Comparison of ENCODE assay signal across 8 mouse cellular contexts in the genomic region with DNA sequence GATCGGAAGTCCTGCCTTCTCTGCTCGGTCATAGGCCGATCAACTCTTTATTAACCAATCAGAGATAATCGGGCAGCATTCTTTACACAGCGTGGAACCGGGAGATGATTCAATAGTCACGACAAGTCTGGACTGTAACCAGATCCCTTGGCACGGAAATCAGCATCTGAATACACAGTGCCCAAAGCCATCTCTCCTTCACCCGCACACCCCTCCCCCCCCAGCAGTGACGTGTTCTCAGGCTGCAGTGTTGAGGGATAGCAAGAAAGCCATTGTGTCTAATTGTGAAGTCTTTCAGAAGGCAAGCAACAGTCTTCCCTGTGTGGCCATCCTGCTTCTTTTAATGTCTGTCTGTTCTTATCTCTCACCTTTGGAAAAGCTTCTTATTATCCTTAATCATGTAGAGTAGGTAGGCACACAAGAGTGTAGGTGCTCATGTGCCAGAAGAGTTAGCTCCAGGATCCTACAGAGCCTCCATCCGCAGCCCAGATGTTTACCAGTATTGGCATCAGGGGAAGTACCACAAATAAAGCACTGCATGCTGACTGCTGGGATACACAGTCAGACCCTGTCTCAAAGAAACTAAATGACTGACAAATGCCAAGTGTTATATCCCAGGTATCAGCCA. TPM values are rescaled to one million over a fixed set of nuclear protein-coding genes. Genes with fewer than 3 reads are reported as not detected.
DNase-seq lines count a peak whose midpoint lies in the region; ATAC-seq lines count a peak whose summit lies in the region.

No protein-coding gene starts in this region.

- intact Hi-C loops in left cerebral cortex, postnatal 36 days (cut with DNase I) = no loop called here

- peak overlapping the region; percentile 51 for H3K9ac ChIP-seq in embryonic facial prominence, embryonic 11.5 days (replicated peaks; ENCODE audit: low read length)

- WGBS in embryonic facial prominence, embryonic 11.5 days = 2% methylated on average over 11 of the region's 11 CpGs

- no peaks in the 10 kb centered on the region for H3K36me3 ChIP-seq in embryonic facial prominence, embryonic 11.5 days (replicated peaks; ENCODE audit: control insufficient read depth, insufficient read depth, low read depth, low read length)

- no peaks in the 10 kb centered on the region for H3K9me3 ChIP-seq in embryonic facial prominence, embryonic 11.5 days (replicated peaks; ENCODE audit: control insufficient read depth, low read length)

- peak; percentile 98 for ATAC-seq in embryonic facial prominence, embryonic 11.5 days (replicated peaks; ENCODE audit: insufficient number of reproducible peaks, low FRiP score, low TSS enrichment, low read depth)
- peak; percentile 66 for ATAC-seq in megakaryocyte-erythroid progenitor cell, adult 5-6 weeks (replicated peaks; ENCODE audit: low FRiP score, low TSS enrichment, poor library complexity, severe bottlenecking)

- H3K27me3 ChIP-seq in embryonic facial prominence, embryonic 11.5 days (ENCODE audit: control insufficient read depth, insufficient read depth, low read length) = no peaks in the 10 kb centered on the region

- DNase-seq in 3T3-L1 (ENCODE audit: low read depth, low spot score) = peak; percentile 97
- DNase-seq in adrenal gland, adult 8-10 months = peak; percentile 88
- DNase-seq in embryonic facial prominence, embryonic 11.5 days (ENCODE audit: low spot score) = peak; percentile 90
- DNase-seq in heart, adult 18-20 months = peak; percentile 82 to 84
- DNase-seq in kidney, adult 11 months = peak; percentile 58
- DNase-seq in left cerebral cortex, postnatal 36 days (ENCODE audit: low spot score in 2 of 2) = peak; percentile 60 to 62
- peak; percentile 80 for DNase-seq in right cerebral cortex, postnatal 4 days

- H3K4me3 ChIP-seq in embryonic facial prominence, embryonic 11.5 days (ENCODE audit: low read depth, low read length) = peak overlapping the region; percentile 25

- H3K4me1 ChIP-seq in embryonic facial prominence, embryonic 11.5 days (ENCODE audit: control insufficient read depth, insufficient read depth, low read length) = no peaks in the 10 kb centered on the region

- H3K4me2 ChIP-seq in embryonic facial prominence, embryonic 11.5 days (ENCODE audit: low read depth, low read length) = peak overlapping the region; percentile 50

- peak overlapping the region; percentile 7; the same call in 1 of the 2 replicates for H3K27ac ChIP-seq in embryonic facial prominence, embryonic 11.5 days (replicated peaks; ENCODE audit: low read depth, low read length)

RNA-seq across cellular contexts. Expression of gene Mif, which starts 13.0 kb away (rescaled TPM):
- 100 to 1,000 TPM; 253 to 280 (median 275) TPM for total RNA-seq in adrenal gland, adult 8-10 months (2022)
- polyA plus RNA-seq in embryonic facial prominence, embryonic 11.5 days (2014; fragmentation: Nextera tagmentation; extraction: Ambion mirVana) = 1,991 and 2,343 TPM in 2 replicates
- total RNA-seq in heart, adult 18-20 months (2021) = 100 to 1,000 TPM; 215 to 232 TPM
- total RNA-seq in left cerebral cortex, postnatal 36 days (2021) = 100 to 1,000 TPM; 506 to 546 TPM
- total RNA-seq in megakaryocyte-erythroid progenitor cell, adult 5-6 weeks (2014; fragmentation: Nextera tagmentation) = 591 and 602 TPM in 2 replicates
- total RNA-seq in megakaryocyte-erythroid progenitor cell, adult 5-6 weeks (2017) = 419 and 579 TPM in 2 replicates

RNA-seq across cellular contexts. Expression of gene Derl3, which starts 20.2 kb away (rescaled TPM):
- 1 to 10 TPM; 1.2 to 2.6 (median 1.6) TPM for total RNA-seq in adrenal gland, adult 8-10 months (2022)
- polyA plus RNA-seq in embryonic facial prominence, embryonic 11.5 days (2014; fragmentation: Nextera tagmentation; extraction: Ambion mirVana) = 2.3 and 3.7 TPM in 2 replicates
- total RNA-seq in heart, adult 18-20 months (2021) = under 1 TPM; 0.57 to 0.74 TPM
- 1 to 10 TPM; 3.3 to 3.8 TPM for total RNA-seq in left cerebral cortex, postnatal 36 days (2021)
- total RNA-seq in megakaryocyte-erythroid progenitor cell, adult 5-6 weeks (2014; fragmentation: Nextera tagmentation) = 1.7 TPM in 1 of 2 replicates, not detected in the other
- 0.69 TPM in 1 of 2 replicates, not detected in the other for total RNA-seq in megakaryocyte-erythroid progenitor cell, adult 5-6 weeks (2017)

RNA-seq across cellular contexts. Expression of gene Gstt2, which starts 35.8 kb away (rescaled TPM):
- 10 to 100 TPM; 25.4 to 67.6 (median 45.9) TPM for total RNA-seq in adrenal gland, adult 8-10 months (2022)
- polyA plus RNA-seq in embryonic facial prominence, embryonic 11.5 days (2014; fragmentation: Nextera tagmentation; extraction: Ambion mirVana) = 8.8 and 12.7 TPM in 2 replicates
- total RNA-seq in heart, adult 18-20 months (2021) = 10 to 100 TPM in 1 of 2 experiments, 1 to 10 TPM in 1; 7.8 to 10.7 TPM
- 1 to 10 TPM; 4.8 to 5.0 TPM for total RNA-seq in left cerebral cortex, postnatal 36 days (2021)
- total RNA-seq in megakaryocyte-erythroid progenitor cell, adult 5-6 weeks (2014; fragmentation: Nextera tagmentation) = 9.3 and 15.1 TPM in 2 replicates
- total RNA-seq in megakaryocyte-erythroid progenitor cell, adult 5-6 weeks (2017) = 10.0 and 24.9 TPM in 2 replicates

RNA-seq across cellular contexts. Expression of gene Smarcb1, which starts 48.4 kb away (rescaled TPM):
- 100 to 1,000 TPM in 1 of 4 experiments, 10 to 100 TPM in 3; 73.2 to 105 (median 85.1) TPM for total RNA-seq in adrenal gland, adult 8-10 months (2022)
- 236 and 250 TPM in 2 replicates for polyA plus RNA-seq in embryonic facial prominence, embryonic 11.5 days (2014; fragmentation: Nextera tagmentation; extraction: Ambion mirVana)
- 10 to 100 TPM; 20.5 to 24.2 TPM for total RNA-seq in heart, adult 18-20 months (2021)
- 10 to 100 TPM; 80.0 to 82.4 TPM for total RNA-seq in left cerebral cortex, postnatal 36 days (2021)
- 98.4 and 103 TPM in 2 replicates for total RNA-seq in megakaryocyte-erythroid progenitor cell, adult 5-6 weeks (2014; fragmentation: Nextera tagmentation)
- 54.5 and 69.3 TPM in 2 replicates for total RNA-seq in megakaryocyte-erythroid progenitor cell, adult 5-6 weeks (2017)

RNA-seq across cellular contexts. Expression of gene Gstt4, which starts 50.7 kb away (rescaled TPM):
- total RNA-seq in adrenal gland, adult 8-10 months (2022) = not detected
- polyA plus RNA-seq in embryonic facial prominence, embryonic 11.5 days (2014; fragmentation: Nextera tagmentation; extraction: Ambion mirVana) = not detected in 2 replicates
- not detected for total RNA-seq in heart, adult 18-20 months (2021)
- not detected for total RNA-seq in left cerebral cortex, postnatal 36 days (2021)
- not detected in 2 replicates for total RNA-seq in megakaryocyte-erythroid progenitor cell, adult 5-6 weeks (2014; fragmentation: Nextera tagmentation)
- total RNA-seq in megakaryocyte-erythroid progenitor cell, adult 5-6 weeks (2017) = 0.65 TPM in 1 of 2 replicates, not detected in the other

Comparison
In these comparisons a context has a peak if more than half of its experiments do, and no peak if none do; other contexts are left out.
1. Peak in every context shown above with its lines: DNase-seq, ATAC-seq, H3K4me3 ChIP-seq and H3K27ac ChIP-seq.